Mouse (Mus musculus) layer of hippocampus, adult 11-12 months (tissue): Measurements from ENCODE around the gene Lrmda.
"Not testable (repeated sequence)": the region's sequence is repeated elsewhere in the genome, so short reads cannot be mapped to it uniquely, and the experiment has no call there.

Experiments used
- DNase-seq: peaks from one replicate; pipeline ENCODE4 v3.0.0; 2022; ENCODE audit warnings: low spot score

The Lrmda gene

DNA sequence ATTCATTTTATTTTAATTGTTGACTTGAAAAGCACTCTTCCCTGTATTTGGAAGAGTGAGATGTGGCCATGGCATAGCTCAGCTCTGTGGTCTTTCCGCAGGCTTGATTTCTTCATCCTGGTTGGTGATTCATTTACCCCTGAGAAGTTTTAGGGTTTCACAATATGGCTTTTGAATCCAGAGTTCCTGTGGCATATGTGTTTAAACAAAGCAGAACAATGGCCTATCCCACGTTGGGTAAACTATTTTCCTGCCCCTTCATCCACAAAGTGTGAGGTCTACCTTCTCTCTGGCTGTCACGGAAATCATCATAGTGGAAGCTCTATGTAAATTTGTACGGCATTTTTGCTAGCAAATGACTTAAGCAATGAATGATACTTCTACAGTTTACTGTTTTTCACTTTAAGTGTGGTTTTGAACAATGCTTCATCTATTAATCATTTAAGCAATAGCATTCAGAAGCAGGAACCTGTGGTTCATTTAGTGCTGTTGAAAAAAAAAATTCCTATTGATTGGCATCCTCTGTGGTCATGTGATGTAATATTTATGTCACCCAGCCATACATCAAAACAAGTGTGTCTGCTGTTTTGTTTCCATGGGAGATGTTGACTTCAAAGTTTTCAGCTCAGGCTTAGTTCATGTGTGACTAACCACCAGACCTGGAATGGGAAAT is 567.9 kb downstream of the Lrmda start:
- DNase-seq: no peak

DNA sequence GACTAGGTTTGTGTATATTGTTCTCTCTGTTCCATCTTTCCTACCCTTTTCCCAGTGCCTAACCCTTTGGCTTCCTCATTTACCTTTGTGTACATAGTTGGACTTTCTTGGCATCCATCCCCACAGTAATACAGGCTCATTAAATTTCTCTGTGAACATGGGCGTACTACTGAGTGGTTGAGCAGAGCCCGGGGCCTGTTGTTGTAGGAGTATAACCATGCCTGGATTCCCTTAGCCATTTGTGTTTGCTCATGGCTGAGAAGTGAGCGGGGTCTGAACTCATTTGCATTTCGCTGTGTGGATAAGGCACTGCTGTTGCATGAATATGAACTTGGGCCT is 568.4 kb downstream of the Lrmda start:
- DNase-seq: no peak

DNA sequence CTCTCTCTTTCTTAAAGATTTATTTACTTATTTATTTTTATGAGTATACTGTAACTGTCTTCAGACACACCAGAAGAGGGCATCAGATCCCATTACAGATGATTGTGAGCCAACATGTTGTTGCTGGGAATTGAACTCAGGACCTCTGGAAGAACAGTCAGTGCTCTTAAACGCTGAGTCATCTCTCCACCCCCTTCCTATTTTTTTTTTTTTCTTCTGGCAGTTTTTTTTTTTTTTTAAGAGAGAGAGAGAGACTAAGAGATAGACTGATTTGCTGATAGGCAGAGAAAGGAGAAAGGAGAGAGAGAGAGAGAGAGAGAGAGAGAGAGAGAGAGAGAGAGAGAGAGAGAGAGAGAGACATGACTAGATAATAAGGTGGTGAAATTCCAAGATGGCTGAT is 568.9 kb downstream of the Lrmda start:
- not testable (repeated sequence) for DNase-seq

DNA sequence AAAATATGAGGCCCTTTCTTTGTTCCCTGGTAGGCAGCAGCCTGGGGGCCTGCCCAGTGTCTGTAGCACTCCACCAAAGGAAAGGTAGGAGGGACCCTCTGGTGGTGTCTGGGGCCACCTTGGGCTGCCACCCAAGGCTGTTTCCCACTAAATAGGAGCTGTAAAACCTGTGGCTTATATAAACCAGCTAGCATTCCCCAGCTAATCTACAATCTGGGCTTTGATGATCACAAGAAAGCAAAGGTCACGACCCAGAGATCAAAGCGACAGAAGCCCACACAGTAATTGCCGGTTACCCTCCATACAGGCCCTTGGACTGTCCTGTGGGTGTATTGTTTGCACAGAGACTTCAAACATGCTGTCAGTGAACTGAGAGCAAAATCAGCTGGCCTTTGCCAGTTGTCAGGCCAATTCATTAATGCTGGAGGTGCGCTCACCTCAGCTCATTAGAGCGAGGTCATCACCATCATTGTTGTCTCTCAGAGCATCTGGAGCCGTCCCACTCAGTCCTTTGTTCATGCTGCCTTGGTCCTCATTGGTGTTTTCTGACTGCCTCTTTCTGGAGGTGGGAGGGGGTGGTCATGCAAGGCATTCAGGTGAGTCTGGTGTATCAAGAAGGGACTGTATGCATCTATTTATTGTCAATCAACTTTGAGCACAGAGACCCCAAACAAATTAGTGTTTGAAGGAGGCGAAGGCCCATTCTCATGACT is 570.1 kb downstream of the Lrmda start:
- DNase-seq: no peak

DNA sequence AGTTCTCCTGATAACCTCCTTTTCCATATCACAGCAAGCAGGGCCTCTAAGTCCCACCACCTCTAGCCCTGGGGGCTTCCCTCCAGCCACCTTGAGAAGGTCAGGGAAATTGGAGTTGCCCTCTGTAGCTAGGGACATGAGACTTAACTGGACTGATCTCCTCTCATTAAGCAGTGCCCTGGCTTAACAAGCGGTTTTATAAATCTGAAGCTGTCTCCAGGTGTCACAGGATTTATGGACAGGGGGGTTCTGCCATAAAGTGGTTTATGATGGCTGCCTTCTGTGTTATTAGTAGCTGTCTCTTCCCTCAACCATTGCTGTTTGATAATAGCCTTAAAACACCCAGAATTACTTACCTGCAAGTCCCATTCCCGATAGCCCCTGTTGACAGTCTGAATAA is 571.7 kb downstream of the Lrmda start:
- no peak for DNase-seq

DNA sequence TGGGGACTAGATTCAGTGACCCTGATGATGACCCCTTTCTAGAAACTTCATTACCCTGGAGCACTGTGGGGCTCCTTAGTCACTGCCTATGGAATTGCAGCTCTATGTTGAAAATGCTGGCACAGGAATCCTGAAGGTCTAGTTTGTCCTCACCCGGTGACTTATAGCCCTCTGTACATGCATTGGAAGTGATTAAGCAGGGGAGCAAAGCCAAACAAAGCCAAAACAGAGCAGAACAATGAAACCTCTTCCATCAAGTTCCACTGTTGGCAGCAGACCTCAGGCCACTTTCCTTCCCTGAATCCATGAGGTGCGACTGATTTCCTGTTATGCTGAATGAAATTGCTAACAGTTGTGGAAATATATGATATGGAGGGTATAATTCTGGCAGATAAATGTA is 578.0 kb downstream of the Lrmda start:
- DNase-seq: no peak

DNA sequence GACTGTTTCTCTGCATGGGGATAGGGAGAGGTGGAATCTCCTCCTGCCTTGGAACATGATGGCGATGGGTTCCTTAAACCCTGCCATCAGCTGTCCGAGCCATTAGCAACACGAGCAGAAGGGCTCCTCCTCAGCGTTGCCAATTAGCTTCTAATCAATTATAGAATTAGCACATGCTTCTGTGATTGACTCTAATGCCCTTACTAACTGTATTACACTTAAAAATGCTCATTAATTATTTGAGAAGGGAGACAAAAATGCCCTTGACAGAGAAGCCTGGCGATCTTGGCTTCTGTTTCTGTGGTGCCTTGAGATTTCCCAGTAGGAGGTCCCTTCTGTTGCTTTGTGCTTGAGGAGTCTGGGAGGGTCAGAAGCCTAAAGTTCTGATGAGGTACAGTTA is 579.1 kb downstream of the Lrmda start:
- no peak for DNase-seq

DNA sequence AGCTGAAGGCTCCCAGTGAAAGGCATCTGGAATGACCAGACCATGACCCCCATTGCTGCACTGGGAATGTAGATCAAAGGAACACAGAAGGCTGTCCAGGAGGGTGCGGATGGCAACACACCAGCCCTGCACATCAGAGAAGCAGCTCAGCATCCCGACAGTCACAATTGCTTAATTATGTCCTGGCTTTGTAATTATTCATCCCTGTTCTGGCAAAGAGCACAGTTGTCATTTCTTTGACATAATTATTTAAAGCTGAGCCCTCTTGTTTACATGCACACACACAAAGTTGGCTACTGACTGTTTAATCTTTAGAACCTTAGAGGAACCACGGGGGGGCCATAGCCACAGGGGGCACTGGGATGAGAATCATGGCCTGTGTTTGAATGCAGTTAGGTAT is 580.7 kb downstream of the Lrmda start:
- no peak for DNase-seq

DNA sequence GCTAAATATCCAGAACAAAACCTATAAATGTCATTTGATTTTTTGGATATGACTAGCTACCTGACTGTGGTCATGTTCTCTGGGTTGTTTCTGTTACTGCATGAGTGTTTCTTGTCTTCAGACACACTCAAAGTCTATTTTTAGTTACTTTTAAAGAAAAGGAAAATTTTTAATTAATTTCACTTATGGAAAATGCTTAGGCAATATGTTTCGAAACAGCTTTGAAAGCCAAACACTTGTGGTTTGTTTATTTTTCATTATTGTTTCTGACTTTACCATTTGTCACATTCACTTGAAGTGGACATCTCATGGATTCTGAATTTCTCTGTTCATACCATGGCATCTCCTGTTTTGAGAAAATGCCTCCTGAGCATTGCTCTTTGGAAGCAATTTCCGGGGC is 582.8 kb downstream of the Lrmda start:
- no peak for DNase-seq

DNA sequence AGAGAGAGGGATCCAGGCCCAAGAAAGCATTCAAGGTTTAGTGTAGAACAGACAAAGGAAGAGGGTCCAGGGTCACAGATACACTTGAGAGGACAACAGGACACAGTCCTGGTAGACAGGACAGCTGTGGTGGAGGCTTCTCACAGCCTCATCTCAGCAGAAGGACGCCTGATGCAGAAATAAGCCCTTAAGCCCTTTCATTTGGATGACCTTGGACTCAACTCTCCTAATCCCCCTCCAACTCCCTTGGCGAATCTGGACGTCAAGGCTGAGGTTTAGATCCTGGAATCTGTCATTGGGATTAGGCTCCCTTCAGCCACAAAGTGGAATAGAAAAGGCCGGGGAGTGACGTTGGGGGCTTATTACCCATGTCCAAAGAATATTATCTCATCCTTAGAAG is 589.1 kb downstream of the Lrmda start:
- no peak for DNase-seq

DNA sequence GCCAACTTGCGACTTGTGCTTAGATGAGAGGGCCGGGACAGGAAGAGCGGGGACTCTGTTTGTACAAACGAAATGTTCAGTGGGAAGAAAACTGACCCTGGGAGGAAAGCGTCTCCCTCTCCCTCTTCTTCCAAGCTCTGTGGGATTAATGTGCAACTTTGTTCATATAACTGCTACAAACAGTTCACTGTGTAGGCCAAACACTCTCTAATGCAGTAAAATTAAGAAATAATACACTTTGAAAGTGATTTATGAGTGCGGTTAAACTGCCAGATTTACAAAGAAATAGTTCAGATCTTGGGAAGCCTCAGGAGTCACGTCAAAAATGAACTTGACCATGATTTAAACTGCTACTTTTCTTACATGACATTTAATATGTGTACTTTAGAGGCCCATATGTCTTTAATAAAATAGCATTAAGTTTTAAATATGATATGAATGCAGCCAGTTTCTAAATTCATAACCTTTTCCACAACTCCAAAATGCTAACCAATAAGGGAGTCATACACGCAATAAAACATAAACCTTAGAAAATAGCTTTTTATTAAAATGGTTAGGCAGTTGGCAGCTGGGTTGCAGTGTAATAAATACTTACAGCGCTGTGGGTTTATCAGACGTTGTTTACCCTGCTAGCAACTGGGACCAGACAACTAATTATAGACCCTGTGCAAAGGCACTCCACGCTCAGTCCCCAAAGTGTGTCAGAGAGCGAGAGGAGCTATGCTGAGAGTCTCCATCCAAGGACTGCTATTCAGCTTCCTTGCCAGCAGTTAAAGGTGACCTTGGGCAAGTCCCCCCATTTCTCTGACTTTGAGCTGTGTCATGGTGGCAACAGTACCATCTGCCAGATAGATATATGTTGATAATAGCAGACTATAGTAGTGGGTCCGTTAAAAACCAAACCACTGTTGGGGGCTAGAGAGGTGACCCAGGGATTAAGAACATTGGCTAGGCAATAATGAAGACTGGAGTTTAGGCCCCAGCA is 590.0 kb downstream of the Lrmda start:
- no peak for DNase-seq

DNA sequence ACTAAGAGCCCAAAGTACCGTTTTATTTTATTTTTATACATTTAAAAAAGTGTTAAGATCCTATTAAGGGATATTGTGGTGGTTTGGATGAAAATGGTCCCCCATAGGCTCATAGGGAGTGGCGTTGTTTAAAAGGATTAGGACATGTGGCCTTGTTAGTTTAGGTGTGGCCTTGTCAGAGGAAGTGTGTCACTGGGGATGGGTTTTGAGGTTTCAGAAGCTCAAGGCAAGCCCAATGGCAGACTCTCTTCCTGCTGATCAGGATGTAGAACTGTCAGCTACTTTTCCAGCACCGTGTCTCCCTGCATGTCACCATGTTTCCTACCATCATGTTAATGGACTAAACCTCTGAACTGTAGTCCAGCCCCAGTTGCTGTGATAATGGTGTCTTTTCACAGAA is 591.5 kb downstream of the Lrmda start:
- DNase-seq: no peak

DNA sequence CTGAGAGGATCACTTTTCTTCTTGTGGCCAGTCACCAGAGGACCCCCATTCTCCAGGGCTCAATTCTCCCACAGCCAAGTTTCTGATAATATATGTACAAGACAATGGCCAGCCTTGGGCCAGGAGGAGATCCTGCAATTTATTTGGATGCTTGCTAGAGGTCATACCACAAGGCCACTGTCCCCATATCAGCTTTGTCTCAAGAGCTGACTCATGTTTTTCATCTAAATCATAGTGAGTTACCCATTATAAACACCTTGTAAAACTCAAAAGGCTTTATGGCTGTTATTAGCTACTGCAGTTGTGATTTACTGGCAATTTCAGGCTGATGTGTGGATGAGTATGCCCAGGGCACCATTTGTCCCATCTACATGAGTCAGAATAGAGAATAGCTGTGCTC is 600.7 kb downstream of the Lrmda start:
- DNase-seq: no peak

DNA sequence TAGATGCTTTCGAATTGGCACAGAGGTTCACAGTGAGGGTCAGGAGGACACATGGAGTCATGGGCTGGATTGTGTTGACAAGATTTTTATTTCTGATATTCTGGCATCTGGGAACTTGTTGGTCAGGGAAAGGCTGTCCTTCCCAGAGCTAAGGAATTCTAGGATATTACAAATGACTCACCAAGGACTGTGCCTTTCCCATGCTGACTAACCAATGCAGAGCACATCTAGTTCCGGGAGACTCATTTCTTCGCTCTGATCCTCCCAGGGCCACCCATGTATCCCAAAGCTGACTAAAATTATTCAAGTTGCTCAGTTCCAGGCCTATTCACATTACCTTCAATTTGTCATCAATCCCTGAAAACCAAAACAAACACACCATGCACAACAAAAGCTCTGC is 602.4 kb downstream of the Lrmda start:
- no peak for DNase-seq

DNA sequence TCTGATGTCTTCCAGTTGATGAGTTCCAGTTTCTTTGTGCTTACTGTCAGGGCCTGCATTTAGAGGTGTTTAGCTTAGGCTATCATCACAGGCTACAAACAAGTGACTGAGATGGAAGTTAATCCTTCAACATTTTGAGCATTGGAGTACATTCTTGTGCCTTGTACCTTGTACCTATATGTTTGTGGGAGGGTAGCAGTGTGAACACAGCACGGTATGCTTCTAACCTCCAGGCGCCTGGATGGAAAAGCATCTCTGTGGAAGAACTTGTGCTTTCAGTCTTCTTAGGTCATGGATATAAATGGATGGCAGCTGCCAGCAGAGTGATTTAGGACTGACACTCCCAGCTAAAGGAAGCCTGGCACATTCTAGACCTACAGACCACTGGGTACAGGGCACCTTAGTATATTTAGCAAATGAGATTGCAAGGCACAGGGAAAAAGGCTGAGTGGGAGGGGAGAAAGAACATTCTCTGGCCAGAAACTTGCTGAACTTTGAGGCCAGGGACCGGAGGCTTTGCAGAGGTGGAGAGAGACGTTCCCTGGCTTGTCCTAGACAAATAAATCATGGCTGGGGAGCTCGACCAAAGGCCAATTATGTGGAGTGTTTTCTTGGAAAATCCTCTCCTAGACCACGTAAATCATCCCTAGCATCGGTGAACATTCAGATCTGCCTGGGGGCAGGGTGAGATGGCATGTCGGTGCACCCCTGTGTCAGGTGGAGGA is 607.8 kb downstream of the Lrmda start:
- no peak for DNase-seq

DNA sequence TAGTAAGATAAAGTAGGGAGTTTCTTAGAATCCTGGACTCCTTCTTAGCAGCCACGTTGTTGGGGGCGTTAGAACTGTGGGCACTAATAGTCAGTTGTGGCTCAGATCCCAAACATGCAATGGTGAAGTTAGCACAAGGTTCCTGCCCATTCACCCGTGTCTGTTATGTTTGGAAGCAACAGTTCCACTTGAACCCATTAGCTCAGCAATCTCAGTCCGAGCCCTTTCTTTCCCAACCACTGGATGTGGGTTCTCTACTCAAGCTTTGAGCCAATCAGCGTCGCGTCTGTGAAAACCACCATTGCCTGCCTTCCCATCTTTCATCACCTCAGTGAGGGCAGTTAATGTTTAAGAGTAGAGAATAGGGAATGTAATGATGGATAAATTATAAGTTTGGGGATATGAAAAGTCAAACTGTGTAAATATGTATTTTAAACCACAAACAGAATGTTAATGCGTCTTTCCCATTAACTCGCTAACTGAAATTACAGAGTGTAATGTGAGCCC is 610.9 kb downstream of the Lrmda start:
- no peak for DNase-seq

DNA sequence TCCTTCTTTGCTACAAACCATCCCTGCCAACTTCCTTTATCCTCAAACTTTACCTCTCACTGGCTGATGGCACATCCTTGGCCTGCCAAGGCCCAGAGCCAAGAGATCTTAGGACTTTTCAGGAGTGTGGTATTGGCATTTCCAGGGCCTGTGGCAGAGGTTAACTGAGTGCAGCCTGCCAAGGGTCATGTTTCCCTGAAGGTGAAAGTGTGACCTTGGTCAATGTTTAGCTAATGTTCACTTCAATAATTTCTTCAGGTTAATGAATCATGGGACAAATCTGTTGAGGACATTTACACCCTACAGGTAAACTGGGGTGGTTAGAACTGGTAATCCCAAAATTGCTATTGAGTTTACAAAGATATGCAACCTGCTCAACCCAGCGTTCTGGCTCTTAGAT is 614.1 kb downstream of the Lrmda start:
- no peak for DNase-seq

DNA sequence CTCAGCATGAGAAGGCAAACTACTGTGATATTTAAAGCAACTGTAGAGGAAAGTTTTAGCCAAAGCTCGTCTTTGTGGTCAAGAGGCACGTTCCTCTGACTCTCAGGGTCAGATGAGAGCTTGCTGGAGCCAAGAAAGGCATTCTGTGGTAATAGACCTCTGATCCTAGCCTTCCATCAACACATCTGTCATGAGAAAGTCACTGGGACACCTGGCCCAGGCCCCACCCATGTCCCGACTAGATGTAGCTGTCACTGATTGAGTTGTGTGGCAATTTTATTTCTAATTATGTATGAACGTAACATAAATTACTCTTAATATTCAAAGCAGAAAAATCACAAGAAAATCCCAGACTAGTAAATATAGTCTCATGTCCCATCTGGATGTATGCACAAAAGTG is 624.0 kb downstream of the Lrmda start:
- DNase-seq: no peak

DNA sequence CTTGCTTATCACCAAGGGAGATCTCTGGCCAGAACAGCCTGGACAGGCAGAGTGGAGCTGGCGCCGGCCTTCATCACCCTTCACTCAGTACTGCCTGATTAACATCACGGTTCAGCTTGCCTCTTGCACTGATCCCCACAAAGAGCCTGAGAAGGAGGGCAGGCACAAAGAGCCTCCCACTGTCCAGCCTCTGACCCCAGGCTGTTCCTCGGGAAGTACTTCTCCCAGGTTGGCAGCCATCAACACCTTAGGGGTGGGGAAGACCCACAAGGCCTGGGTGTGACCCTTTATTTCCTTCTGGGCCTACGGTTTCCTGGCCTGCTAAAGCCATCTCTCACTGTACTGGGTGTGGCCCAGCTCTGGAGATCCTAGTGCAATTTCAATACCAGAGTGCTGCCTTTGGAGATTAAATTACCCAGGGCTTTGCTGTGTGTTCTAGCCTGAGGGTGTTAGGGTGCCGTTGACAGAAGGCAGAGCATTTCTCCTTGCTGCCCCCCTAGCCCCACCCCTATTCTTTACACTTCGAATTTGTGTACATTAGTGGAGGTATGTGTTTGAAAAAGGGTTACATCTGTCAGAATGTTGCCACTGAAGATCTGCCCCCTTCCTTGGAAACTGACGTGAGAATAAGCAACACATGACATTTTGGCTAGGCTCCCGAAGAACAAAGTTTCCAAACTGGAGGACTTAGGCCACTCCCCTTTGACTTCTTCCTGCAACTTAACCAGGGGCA is 628.5 kb downstream of the Lrmda start:
- no peak for DNase-seq

DNA sequence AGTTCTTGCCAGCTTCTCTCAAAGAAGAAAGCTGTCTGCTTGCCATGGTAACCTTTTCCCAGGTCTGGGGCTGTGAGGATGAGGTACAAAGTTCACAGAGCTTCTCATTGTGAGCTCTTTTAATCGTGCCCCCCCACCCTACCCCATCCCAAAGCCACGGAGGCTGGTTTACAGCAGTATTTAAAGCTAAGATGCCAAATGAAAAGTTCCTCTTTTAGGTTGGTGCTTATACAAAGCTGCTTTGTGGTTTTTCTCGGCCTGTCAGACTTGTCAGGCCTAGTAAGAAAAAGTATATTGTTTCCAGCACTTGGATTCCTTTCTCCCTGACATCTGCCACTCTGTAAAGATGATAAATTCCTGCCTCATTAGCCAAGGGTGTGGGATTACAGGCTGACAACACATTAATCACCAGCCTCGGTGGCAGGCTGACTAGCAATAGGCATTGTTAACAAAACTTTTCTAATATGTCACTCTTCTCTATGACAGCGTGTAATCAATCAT is 629.9 kb downstream of the Lrmda start:
- no peak for DNase-seq
